Mouse (Mus musculus) ES-E14 (cell line): ENCODE measurements around the gene Gng7. TPM values are rescaled to one million over a fixed set of nuclear protein-coding genes. Genes with fewer than 3 reads are reported as not detected.

ENCODE experiments used
- DNase-seq: peaks from one replicate; pipeline ENCODE4 v3.0.0-alpha.2; 2013; ENCODE audit warnings: low read depth, low spot score
- H3K27ac ChIP-seq: 2 replicates; pipeline ENCODE4 v1.5.1; 2012; ENCODE audit warnings: low read depth, mild to moderate bottlenecking, low read length, moderate library complexity, mixed read lengths; ENCODE audit not compliant: poor library complexity, insufficient read depth, severe bottlenecking
- H3K36me3 ChIP-seq: 2 replicates; pipeline ENCODE4 v1.6.1; 2012; ENCODE audit warnings: mild to moderate bottlenecking, low read length, moderate library complexity, mixed read lengths; ENCODE audit not compliant: control insufficient read depth, poor library complexity, insufficient read depth, severe bottlenecking
- H3K4me1 ChIP-seq, 2 experiments: fragments of 150-350 bp in 1 of 2; sonication (generic) in 1 of 2; 2 replicates each; pipeline ENCODE4 v1.6.1; 2012; ENCODE audit warnings: low read length in 2 of 2, mild to moderate bottlenecking in 1 of 2, mixed read lengths in 1 of 2; ENCODE audit not compliant: control insufficient read depth in 2 of 2, insufficient read depth in 2 of 2, poor library complexity in 1 of 2
- H3K4me3 ChIP-seq, 2 experiments: fragments of 150-350 bp in 1 of 2; sonication (generic) in 1 of 2; 2 replicates each; pipeline ENCODE4 v1.5.1; 2012; ENCODE audit warnings: low read length in 2 of 2, low read depth in 1 of 2, mild to moderate bottlenecking in 1 of 2, mixed read lengths in 1 of 2; ENCODE audit not compliant: insufficient read depth in 1 of 2, poor library complexity in 1 of 2, severe bottlenecking in 1 of 2
- H3K9ac ChIP-seq: 2 replicates; pipeline ENCODE4 v1.6.1; 2012; ENCODE audit warnings: low read depth, mild to moderate bottlenecking, low read length, mixed read lengths; ENCODE audit not compliant: poor library complexity, insufficient read depth, severe bottlenecking
- H3K9me3 ChIP-seq: fragments of 150-350 bp; sonication (generic); 2 replicates; pipeline ENCODE4 v1.6.1; 2012; ENCODE audit warnings: low read depth, mild to moderate bottlenecking, low read length; ENCODE audit not compliant: control insufficient read depth, insufficient read depth
- CHD2 ChIP-seq: IDR thresholded peaks from 2 replicates; pipeline ENCODE4 v1.6.1; 2014; ENCODE audit warnings: mild to moderate bottlenecking, low read depth, low read length, inconsistent platforms
- HCFC1 ChIP-seq: IDR thresholded peaks from 2 replicates; pipeline ENCODE4 v1.6.1; 2012; ENCODE audit warnings: low read length, inconsistent platforms, borderline replicate concordance; ENCODE audit not compliant: insufficient read depth
- MAFK ChIP-seq: IDR thresholded peaks from 2 replicates; pipeline ENCODE4 v1.6.1; 2014; ENCODE audit warnings: mild to moderate bottlenecking, low read depth, low read length, inconsistent platforms; ENCODE audit not compliant: insufficient read depth
- ZC3H11A ChIP-seq: IDR thresholded peaks from 2 replicates; pipeline ENCODE4 v1.6.1; 2012; ENCODE audit warnings: low read depth, mild to moderate bottlenecking, inconsistent platforms, low read length, borderline replicate concordance
- ZNF384 ChIP-seq: IDR thresholded peaks from 2 replicates; pipeline ENCODE4 v1.6.1; 2012; ENCODE audit warnings: low read depth, low read length, inconsistent platforms
- in situ Hi-C, 2 experiments: fragments of 600-800 bp; cut with MboI; formaldehyde crosslinking; loops; one replicate each; pipeline ENCODE4 v1.15.1; 2025; ENCODE audit warnings: low sequenced_read_pairs in 2 of 2, inconsistent platforms in 1 of 2; ENCODE audit not compliant: unreplicated experiment in 2 of 2
- total RNA-seq: library from RNA; depleted of rRNA; stranded (reverse); fragments of 300-350 nt; gene quantifications from 2 replicates; pipeline ENCODE4 v1.2.3, GENCODE M21; 2012

The Gng7 gene
- total RNA-seq, 1 experiment, result 0.94 TPM

DNA sequence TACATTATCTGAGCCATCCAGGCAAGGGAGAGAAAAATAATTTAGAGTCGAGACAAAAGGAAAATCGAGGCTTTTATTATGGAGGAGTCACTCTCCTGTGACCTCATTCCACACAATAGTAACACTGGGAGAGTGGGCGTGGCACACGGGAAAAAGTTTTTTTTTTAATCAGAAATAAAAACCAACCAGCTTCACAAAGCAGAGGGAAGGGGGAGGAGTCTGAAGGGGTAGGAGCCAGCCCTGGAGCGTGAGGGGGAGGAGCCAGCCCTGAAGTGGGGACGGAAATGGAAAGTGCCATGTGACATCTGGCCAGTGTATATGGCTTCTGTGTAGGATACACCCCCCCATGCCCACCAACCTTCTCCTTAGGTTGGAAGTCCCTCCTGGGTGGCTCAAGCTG, 66.2 kb downstream of the Gng7 start:
- peak overlapping the region; percentile 45; the same call in 1 of the 2 replicates for H3K27ac ChIP-seq
- H3K36me3 ChIP-seq, result no peaks in the 10 kb centered on the region
- peak overlapping the region; percentile 48; the same call in 1 of the 2 replicates for H3K9ac ChIP-seq
- TF ChIP-seq HCFC1, result no peak
- TF ChIP-seq ZNF384, result peak; percentile 69
- H3K9me3 ChIP-seq, result no peaks in the 10 kb centered on the region
- peaks cover 6 to 56% of the 10 kb centered on the region in 2 experiments for H3K4me1 ChIP-seq
- DNase-seq, result peak; percentile 64
- peak overlapping the region; percentile 2; a peak in 3 of 4 replicates for H3K4me3 ChIP-seq
- in situ Hi-C loops, result no loop called here

DNA sequence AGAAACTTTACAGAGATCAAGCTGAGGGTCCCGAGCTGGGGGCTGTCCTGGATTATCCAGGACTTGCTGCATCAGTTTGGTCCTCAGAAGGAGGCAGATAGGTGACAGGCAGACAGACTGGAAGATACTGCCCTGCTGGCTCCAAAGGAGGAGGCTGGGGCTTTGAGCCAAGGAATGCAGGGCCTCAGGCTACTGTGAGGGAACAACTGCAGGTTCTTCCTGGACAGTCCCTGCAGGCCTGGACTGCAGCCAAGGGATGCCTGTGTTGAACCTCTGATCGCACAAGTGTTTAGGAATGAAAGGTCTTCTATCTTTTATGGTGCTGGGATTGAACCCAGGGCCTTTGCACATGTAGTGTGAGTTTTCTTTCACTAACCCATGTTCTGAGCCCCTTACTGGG, 66.9 kb downstream of the Gng7 start:
- no peak overlapping the region for H3K9ac ChIP-seq

DNA sequence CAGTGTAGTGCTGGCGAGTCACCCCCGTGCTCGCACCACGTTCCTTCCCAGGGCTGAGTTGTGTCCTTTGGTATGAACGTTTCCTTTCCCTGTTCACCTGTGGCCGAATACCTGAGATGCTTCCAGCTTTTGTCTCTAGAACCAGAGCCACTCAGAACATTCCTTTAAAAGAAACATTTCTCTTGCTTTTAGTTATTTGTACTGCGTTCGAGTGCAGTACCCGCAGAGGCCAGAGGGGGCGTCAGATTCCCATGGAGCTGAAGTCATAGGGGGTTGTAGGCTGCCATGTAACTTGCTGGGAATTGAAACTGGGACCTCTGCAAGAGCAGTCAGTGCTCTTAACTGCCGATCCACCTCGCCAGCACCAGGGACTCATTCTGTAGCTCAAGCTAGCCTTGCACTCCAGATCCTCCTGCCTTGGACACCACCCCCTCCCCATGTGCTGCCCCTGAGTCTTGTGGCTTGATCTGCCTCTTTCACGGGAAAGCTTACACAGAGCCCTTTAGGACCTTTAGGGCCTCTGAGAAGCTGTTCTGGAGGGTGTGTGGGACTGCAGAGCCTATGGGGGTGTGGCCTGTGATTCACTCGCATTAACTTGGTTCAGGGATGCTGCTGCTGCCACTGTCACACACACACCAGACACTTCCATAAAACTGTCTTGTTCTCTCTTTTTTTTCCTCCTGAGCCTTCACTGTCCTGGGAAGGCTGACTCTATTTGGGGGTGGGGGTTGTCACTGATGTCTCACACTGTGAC, 67.9 kb downstream of the Gng7 start:
- H3K9me3 ChIP-seq, result no peaks in the 10 kb centered on the region
- no peak for TF ChIP-seq CHD2
- no peak for TF ChIP-seq ZC3H11A
- no peak for TF ChIP-seq MAFK
- no peak for TF ChIP-seq HCFC1
- no peak for TF ChIP-seq ZNF384
- no peak overlapping the region for H3K4me3 ChIP-seq
- H3K4me1 ChIP-seq, result peaks cover 10 to 51% of the 10 kb centered on the region in 2 experiments
- in situ Hi-C loops, result no loop called here
- peak; percentile 69 for DNase-seq
- H3K36me3 ChIP-seq, result no peaks in the 10 kb centered on the region
- H3K9ac ChIP-seq, result no peak overlapping the region
- peak overlapping the region; percentile 15; the same call in 1 of the 2 replicates for H3K27ac ChIP-seq

More for the DNA sequence above, 66.9 kb downstream of the Gng7 start:
- TF ChIP-seq HCFC1 (no peak), MAFK (no peak), ZC3H11A (no peak), ZNF384 (no peak), CHD2 (no peak)
- Histone ChIP-seq H3K9me3 (no peaks in the 10 kb centered on the region), H3K4me1 (peaks cover 9 to 54% of the 10 kb centered on the region in 2 experiments), H3K27ac (peak overlapping the region; percentile 45; the same call in 1 of the 2 replicates), H3K4me3 (no peak overlapping the region), H3K36me3 (no peaks in the 10 kb centered on the region)
- in situ Hi-C loops, result no loop called here
- no peak for DNase-seq

DNA sequence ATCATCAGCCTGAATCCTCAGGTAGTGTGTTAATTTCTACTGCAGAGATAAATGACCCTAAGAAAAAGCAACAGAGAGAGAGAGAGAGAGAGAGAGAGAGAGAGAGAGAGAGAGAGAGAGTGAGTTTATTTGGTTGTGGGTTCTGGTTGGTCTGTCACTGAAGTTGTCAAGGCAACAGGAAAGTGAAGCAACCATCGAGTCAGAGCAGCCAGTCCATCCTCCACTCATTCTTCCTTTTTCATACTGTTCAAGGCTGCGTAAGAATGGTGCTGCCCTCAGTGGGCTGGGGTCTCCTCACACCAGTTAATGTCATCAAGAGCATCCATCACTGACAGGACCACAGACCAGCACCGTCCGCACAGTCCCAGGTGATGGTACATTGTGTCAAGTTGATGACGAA, 70.5 kb downstream of the Gng7 start:
- H3K4me3 ChIP-seq, result no peak overlapping the region
- DNase-seq, result no peak
- no peak overlapping the region for H3K27ac ChIP-seq
- H3K9ac ChIP-seq, result no peak overlapping the region
- no peaks in the 10 kb centered on the region for H3K36me3 ChIP-seq
- no peak for TF ChIP-seq CHD2
- no peak for TF ChIP-seq ZNF384
- peaks cover 16 to 42% of the 10 kb centered on the region in 2 experiments for H3K4me1 ChIP-seq
- no peaks in the 10 kb centered on the region for H3K9me3 ChIP-seq
- in situ Hi-C loops, result no loop called here

DNA sequence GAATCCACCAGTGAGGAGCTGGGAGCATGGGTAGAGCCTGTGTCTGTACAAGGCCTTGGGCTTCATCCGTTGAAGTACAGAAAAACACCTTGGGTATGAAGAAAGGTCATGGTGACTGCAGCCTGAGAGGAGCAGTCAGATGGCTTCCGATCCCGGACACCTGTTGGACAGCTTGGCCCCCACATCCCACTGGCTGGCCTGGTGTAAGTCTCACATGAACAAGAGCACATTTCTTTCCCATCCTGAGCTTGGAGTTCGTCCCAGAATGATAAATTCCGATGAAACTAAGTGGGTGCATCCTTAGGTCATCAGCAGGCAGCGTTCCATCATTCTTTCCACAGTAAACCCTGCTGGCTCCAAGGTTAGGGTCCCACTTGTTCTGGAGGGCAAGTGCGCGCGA, 71.0 kb downstream of the Gng7 start:
- peaks cover 13 to 40% of the 10 kb centered on the region in 2 experiments for H3K4me1 ChIP-seq
- no peak overlapping the region for H3K4me3 ChIP-seq
- no peak overlapping the region for H3K9ac ChIP-seq
- TF ChIP-seq MAFK (no peak), CHD2 (no peak)
- H3K36me3 ChIP-seq, result no peaks in the 10 kb centered on the region
- no peaks in the 10 kb centered on the region for H3K9me3 ChIP-seq
- H3K27ac ChIP-seq, result no peak overlapping the region
- DNase-seq, result no peak
- in situ Hi-C loops, result no loop called here
